Mouse (Mus musculus) leukemia stem cell, adult 10-12 weeks (primary cell): ENCODE measurements around the gene Cdca7. TPM values are rescaled to one million over a fixed set of nuclear protein-coding genes. Genes with fewer than 3 reads are reported as not detected.

ENCODE experiments used
- polyA plus RNA-seq: library from polyadenylated mRNA; stranded (reverse); fragments of >175 nt; gene quantifications from 2 replicates; pipeline ENCODE4 v1.2.3, GENCODE M21; 2012; ENCODE audit warnings: low replicate concordance

Cdca7 gene
- 13.8 and 50.2 TPM in 2 replicates for polyA plus RNA-seq

GRCm38 (mm10) chr2:72475797-72476485 lies at the start of gene Cdca7:
Gene Cdca7 (plus strand): TSS chr2:72476159.

Other genes starting within 250 kb of the Cdca7 start
- gene Map3k20, start 190.5 kb upstream of the Cdca7 start, polyA plus RNA-seq = 2.3 and 5.2 TPM in 2 replicates